Mouse (Mus musculus) cerebellum, adult 2 months (tissue): ENCODE measurements around the gene Fgfr2. TPM values are rescaled to one million over a fixed set of nuclear protein-coding genes. Genes with fewer than 3 reads are reported as not detected.

Experiments
- DNase-seq, 2 experiments: peaks; one replicate each; pipeline ENCODE4 v3.0.0; 2021
- H3K27ac ChIP-seq: fragments of 200-500 bp; 2 replicates; pipeline ENCODE4 v1.5.1; 2012; ENCODE audit warnings: low read length, control low read depth, inconsistent platforms; ENCODE audit not compliant: insufficient read depth
- H3K27me3 ChIP-seq: fragments of 200-500 bp; 2 replicates; pipeline ENCODE4 v1.6.1; 2012; ENCODE audit warnings: inconsistent platforms, mild to moderate bottlenecking, low read length, moderate library complexity; ENCODE audit not compliant: control insufficient read depth, insufficient read depth
- H3K4me1 ChIP-seq: fragments of 200-500 bp; 2 replicates; pipeline ENCODE4 v1.6.1; 2011; ENCODE audit warnings: low read length; ENCODE audit not compliant: control insufficient read depth, insufficient read depth
- H3K4me3 ChIP-seq: fragments of 200-500 bp; replicated peaks from 2 replicates; pipeline ENCODE3; 2011; ENCODE audit warnings: mild to moderate bottlenecking, low read depth, low read length, control low read depth; ENCODE audit not compliant: insufficient read depth
- CTCF ChIP-seq: fragments of 200-500 bp; IDR thresholded peaks from 2 replicates; pipeline ENCODE4 v1.5.1; 2011; ENCODE audit warnings: low read depth, mild to moderate bottlenecking, control low read depth, low read length, moderate library complexity, borderline replicate concordance; ENCODE audit not compliant: insufficient read depth
- POLR2A ChIP-seq: fragments of 200-500 bp; IDR thresholded peaks from 2 replicates; pipeline ENCODE4 v1.6.1; 2011; ENCODE audit warnings: low read length, control low read depth, borderline replicate concordance; ENCODE audit not compliant: insufficient read depth
- WGBS: fragments of 180-500 bp; shearing (Covaris S2); methylation state at CpG from one replicate; pipeline ENCODE4 v1.1.7; 2018; 5-methylcytosine and 5-hydroxymethylcytosine counted together
- polyA plus RNA-seq: library from polyadenylated mRNA; depleted of rRNA; stranded (reverse); fragments of >200 nt; gene quantifications from 2 replicates; pipeline ENCODE4 v1.2.3, GENCODE M21; 2012

The Fgfr2 gene
- polyA plus RNA-seq, 1 experiment = 95.3 TPM

- TF ChIP-seq POLR2A (no peak), CTCF (no peak)
- no peak for DNase-seq
- WGBS = 88% methylated on average over 4 of the region's 4 CpGs
- Histone ChIP-seq H3K4me3 (no peak overlapping the region), H3K27ac (no peak overlapping the region), H3K27me3 (no peaks in the 10 kb centered on the region), H3K4me1 (no peaks in the 10 kb centered on the region)
Observed at GRCm38 (mm10) chr7:132344606-132345005, 778.5 kb downstream of the Fgfr2 start.

DNA sequence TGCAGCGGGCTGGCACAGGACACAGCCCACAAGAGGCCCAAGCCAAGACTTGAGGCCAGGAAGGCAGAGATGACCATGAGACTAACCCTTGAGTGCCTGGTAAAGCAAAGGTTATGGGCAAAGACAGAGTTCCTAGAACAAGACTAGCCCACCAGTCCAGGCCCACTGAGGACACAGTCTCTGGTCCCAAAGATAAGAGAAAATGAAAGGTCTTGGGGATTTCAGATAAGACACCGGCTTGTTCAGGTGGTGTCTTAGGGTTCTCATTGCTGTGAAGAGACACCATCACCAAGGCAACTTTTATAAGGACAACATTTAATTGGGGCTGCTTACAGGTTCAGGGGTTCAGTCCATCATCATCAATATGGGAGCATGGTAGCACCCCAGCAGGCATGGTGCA lies 779.2 kb downstream of the Fgfr2 start:
- WGBS = 95% methylated on average over 2 of the region's 2 CpGs
- no peaks in the 10 kb centered on the region for H3K4me1 ChIP-seq
- H3K27ac ChIP-seq = no peak overlapping the region
- H3K27me3 ChIP-seq = no peaks in the 10 kb centered on the region
- no peak overlapping the region for H3K4me3 ChIP-seq
- no peak for TF ChIP-seq POLR2A
- no peak for TF ChIP-seq CTCF
- no peak for DNase-seq

DNA sequence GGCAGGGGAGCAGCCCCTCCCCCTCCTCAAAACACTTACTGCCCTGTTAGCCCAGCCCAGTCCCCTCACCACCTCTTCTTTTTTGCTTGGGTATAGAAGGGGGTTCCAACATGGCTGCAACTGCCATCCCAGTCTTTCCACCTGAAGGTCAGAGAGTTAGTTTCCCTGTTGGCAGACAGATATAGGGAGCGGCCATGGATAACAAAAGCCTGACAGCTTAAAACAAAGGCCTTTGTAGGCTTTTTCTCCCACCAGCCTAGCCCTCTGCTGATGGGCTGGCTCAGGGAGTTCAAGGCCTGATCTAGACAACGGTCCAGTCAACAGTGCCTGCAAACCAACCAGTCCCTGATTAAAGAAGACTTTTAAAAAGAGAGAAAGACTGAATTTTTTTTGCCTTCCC lies 780.0 kb downstream of the Fgfr2 start:
- 72% methylated on average over 2 of the region's 2 CpGs for WGBS
- Histone ChIP-seq H3K27me3 (no peaks in the 10 kb centered on the region), H3K4me3 (no peak overlapping the region), H3K4me1 (no peaks in the 10 kb centered on the region), H3K27ac (no peak overlapping the region)
- DNase-seq = no peak
- TF ChIP-seq POLR2A (no peak), CTCF (no peak)

DNA sequence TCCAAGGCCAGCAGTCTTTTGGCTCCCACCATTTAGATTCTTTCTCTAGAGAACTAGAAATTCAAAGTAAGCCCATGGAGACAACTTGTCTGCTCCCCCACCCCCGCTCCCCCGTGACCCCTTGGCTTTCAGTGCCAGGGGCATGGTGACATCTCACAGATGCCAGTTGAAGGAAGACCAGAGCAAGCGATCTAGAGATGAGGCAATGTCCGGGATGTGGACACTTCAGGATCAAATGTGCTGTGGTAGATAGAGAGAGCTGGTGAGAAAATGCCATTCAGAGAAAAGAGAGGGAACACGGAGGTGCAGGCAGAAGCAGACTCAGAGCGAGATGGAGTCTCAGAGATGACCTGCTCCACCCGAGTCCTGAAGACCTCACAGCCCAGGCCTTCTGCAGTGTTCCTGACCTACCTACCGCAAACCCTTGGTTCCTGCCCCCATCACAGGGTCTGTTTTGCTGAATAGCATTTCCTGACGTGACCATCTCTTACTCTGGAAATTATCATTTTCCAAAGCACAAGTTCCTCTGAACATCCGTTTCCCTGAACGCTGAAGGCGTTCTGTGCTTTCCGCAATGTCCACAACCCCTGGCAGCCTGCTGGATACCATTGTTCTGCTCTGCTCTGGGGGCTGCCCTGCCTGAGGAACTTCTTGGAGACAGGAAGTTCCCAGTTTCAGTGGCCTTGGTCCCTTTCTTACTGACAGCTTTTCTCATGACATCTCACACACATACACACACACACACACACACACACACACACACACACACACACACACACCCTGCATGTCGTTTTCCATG lies 783.9 kb downstream of the Fgfr2 start:
- no peak overlapping the region for H3K27ac ChIP-seq
- TF ChIP-seq POLR2A = no peak
- TF ChIP-seq CTCF = no peak
- 87% methylated on average over 14 of the region's 14 CpGs for WGBS
- H3K4me1 ChIP-seq = no peaks in the 10 kb centered on the region
- DNase-seq = no peak
- no peak overlapping the region for H3K4me3 ChIP-seq
- no peaks in the 10 kb centered on the region for H3K27me3 ChIP-seq

GRCm38 (mm10) chr7:132338350-132338749 lies 784.8 kb downstream of the Fgfr2 start:
- H3K27ac ChIP-seq = no peak overlapping the region
- TF ChIP-seq CTCF (no peak), POLR2A (no peak)
- H3K4me1 ChIP-seq = no peaks in the 10 kb centered on the region
- no peak overlapping the region for H3K4me3 ChIP-seq
- no peak for DNase-seq
- WGBS = 80% methylated on average over 6 of the region's 6 CpGs
- H3K27me3 ChIP-seq = no peaks in the 10 kb centered on the region

GRCm38 (mm10) chr7:132337268-132337917 lies 785.8 kb downstream of the Fgfr2 start:
- no peak for DNase-seq
- TF ChIP-seq CTCF (no peak), POLR2A (no peak)
- WGBS = 52% methylated on average over 11 of the region's 11 CpGs
- no peaks in the 10 kb centered on the region for H3K4me1 ChIP-seq
- no peak overlapping the region for H3K27ac ChIP-seq
- H3K4me3 ChIP-seq = no peak overlapping the region
- H3K27me3 ChIP-seq = no peaks in the 10 kb centered on the region

DNA sequence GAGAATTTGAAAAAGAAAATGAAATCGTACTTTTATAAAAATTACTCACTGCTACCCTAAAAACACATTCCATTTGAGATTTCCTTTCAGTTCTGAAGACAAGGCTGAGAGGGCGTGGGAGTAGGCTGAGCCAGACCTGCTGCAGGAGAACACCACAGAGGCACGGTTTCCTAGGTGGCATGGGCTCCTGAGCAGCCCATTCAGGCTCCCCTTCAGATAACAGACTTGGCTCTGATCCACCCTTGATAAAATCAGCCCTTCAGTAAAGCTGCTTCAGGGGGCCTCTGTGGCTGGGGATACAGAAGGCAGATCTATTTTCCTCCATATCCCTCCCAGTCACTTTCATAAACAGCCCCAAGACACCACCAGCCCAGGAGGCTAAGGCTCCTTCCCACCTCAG lies 786.4 kb downstream of the Fgfr2 start:
- Histone ChIP-seq H3K27me3 (no peaks in the 10 kb centered on the region), H3K4me3 (no peak overlapping the region), H3K4me1 (no peaks in the 10 kb centered on the region), H3K27ac (no peak overlapping the region)
- WGBS = 65% methylated on average over 3 of the region's 3 CpGs
- TF ChIP-seq CTCF (no peak), POLR2A (no peak)
- DNase-seq = no peak

GRCm38 (mm10) chr7:132335367-132335766 lies 787.8 kb downstream of the Fgfr2 start:
- no peak for TF ChIP-seq CTCF
- TF ChIP-seq POLR2A = no peak
- Histone ChIP-seq H3K4me1 (no peaks in the 10 kb centered on the region), H3K27ac (no peak overlapping the region), H3K4me3 (no peak overlapping the region), H3K27me3 (no peaks in the 10 kb centered on the region)
- 95% methylated on average over 4 of the region's 4 CpGs for WGBS
- no peak for DNase-seq
